Mouse (Mus musculus) thymus, postnatal 4 days (tissue): ENCODE results near the gene Trim30b.
A peak's percentile ranks its signal among the peaks of the same experiment; 100 is the strongest.
"Not testable (repeated sequence)": the region's sequence is repeated elsewhere in the genome, so short reads cannot be mapped to it uniquely, and the experiment has no call there.

Experiments
- DNase-seq: peaks from one replicate; pipeline ENCODE4 v3.0.0; 2021

Gene Trim30b

DNA sequence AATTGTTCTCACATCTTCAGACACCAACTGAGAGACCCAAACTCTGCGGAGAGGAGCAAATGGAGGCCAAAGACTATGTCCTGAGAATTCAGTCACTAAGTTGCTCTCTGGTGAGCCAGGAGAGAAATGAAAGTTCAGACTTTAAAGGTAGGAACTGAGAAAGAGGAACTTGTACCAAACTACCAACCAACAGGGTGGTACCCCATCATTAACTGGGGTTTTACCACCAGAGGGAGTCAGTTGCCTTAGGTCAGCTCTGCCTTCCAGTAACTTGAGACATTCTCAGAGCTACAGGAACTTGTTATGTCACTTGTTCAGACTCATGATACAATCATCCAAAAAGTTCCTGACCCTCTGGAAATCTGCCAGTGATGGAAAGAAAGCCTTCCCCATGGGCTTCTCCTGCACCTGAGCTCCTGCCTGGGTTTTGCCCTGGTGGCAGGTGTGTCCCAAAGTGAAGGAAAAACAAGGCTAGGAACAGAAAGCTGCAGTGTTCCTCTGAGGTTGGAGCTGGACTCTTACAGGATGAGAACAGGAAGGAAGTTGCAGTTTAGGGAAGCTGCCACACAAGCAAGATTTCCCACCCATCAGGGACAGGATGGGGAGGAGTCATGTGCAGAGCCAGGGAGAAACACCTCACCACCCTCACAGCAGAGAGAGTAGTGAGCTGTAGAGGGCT lies at the start of gene Trim30b:
Gene Trim30b (minus strand): TSS at position 149 of the 679 bp plus-strand sequence.
- peak; percentile 10 for DNase-seq

DNA sequence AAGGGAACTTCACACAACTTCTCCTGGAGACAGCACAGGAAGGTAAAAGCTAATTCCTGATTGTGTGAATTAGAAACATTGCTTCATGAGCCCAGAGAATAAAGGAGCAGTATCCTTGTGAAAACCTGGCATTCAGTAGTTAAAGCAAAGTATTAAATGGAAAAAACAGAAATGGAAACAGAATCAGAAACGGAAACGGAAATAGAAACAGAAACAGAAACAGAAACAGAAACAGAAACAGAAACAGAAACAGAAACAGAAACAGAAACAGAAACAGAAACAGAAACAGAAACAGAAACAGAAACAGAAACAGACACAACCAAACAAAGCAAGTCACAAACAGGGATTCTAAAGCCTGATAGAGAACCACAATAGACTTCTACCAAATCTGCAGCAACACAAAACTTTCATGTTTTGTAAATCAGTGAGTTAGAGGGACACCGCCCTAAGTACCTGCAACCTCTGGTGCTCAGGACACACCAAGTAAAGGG lies 34.8 kb upstream of the Trim30b start:
- no peak for DNase-seq

DNA sequence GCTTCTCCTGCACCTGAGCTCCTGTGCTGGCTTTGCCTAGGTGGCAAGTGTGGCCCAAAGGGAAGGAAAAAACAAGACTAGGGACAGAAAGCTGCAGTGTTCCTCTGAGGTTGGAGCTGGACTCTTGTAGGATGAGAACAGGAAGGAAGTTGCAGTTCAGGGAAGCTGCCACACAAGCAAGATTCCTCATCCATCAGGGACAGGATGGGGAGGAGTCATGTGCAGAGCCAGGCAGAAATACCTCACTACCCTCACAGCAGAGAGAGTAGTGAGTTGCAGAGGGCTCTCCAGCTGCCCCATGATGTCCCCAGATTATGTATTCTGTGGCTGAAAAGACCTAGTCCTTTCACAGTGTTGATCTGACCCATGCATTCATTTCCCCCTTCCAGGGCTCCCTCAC lies 31.5 kb upstream of the Trim30b start:
- no peak for DNase-seq

DNA sequence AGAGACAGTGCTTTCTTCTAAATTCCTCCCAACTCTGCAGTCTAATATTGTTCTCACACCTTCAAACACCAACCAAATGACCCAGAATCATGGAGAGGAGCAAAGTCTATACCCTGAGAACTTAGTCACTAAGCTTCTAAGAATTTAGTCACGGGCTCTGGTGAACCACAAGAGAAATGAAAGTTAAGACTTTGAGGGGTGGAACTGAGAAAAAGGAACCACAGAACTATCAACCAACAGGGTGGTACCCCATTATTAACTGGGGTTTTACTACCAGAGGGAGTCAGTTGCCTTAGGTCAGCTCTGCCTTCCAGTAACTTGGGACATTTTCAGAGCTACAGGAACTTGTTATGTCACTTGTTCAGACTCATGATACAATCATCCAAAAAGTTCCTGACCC lies 31.0 kb upstream of the Trim30b start, which contains the start of gene Trim30c:
Gene Trim30c (minus strand): TSS at position 140 of the 400 bp plus-strand sequence.
- no peak for DNase-seq

DNA sequence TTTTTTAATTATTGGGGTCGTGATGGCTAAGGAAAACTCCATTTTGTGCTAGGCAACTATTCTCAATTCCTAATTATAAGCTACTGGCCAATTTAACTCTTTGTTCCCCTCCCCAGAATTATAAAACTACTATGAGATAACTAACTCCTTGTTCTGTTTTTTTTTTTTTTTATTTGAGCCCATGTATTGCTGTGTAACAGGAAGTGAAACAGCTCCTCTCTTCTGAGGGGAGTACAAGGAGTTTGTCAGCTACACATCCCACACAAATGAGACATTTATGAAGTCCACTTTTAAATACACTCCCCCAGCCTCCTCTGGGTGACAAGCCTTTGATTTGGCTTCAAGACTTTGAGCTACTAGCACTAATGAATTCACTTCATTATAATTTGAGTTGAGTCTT lies 28.8 kb upstream of the Trim30b start:
- DNase-seq: no peak

DNA sequence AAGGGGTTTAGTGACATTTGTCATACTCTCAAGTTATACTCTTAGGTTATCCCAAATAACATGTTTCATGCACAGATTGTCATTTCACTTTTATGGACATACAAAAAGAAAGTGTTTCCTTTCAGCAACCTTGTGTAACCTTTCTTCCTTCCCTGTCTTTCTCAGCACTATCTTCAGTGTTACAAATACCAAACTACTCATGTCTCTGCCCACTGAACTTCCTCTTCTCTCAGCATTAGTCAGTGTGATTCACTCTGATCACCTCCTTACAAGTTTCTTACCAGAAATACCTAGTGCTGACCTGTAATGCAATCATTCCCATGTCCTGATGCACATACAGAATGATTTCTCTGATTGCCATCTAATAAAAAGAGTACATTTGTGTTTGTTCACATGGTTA lies 3.3 kb downstream of the Trim30b start:
- no peak for DNase-seq

DNA sequence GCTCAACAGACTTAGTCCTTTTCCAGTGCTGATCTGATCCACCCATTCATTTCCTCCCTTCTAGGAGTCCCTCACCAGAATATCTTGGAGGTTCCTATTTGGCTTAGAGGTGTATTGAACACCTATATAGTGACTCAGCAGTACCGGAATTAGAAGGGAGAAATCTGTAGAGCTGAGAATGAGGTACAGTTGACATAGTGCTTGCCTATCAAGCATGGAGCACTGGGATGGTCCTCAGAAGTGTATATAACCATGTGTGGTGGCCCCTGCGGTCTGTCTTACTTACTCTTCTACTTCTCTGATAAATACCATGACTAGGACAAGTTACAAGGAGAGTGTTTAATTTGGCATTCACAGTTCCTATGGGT lies 16.1 kb downstream of the Trim30b start:
- DNase-seq: peak; percentile 10

DNA sequence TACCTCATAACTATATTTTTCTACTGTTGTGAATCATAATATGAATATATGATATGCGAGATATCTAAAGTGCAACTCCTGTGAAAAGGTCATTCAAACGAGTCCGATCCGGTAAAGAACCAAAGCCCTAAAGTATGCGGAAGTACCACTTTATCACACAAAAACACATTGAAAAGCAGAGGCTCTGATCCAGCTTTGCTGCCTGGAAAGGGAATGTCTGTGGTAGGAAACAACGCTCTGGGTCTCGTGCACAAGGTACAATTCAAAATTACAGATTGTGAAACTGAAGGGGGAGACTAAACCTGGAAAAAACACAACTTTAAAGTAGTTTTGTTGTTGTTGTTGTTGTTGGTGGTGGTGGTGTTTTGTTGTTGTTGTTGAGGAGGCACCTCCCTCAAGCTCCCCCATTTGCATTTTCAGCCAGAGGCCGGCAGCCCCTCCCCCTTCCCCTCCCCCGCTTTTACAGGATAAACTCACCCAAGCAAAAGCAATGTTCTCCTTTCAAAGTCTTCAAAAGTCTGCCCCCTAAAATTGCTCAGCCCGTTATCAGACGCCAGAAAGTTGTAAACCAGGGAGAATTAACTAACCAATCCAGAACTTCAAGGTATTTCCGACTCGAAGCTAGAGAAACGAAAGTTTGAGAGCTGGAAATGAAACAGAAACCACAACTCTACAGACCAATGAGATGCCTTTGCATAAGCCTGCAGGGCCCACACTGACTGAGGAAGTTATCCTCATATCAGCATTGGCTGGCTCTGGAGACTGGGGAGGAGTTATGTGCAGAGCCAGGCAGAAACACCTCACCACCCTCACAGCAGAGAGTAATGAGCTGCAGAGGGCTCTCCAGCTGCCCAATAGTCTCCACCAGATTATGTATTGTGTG lies 16.7 kb downstream of the Trim30b start, which contains the start of gene Trim12c:
Gene Trim12c (minus strand): TSS at position 646 of the 883 bp plus-strand sequence.
- peak; percentile 70 for DNase-seq

DNA sequence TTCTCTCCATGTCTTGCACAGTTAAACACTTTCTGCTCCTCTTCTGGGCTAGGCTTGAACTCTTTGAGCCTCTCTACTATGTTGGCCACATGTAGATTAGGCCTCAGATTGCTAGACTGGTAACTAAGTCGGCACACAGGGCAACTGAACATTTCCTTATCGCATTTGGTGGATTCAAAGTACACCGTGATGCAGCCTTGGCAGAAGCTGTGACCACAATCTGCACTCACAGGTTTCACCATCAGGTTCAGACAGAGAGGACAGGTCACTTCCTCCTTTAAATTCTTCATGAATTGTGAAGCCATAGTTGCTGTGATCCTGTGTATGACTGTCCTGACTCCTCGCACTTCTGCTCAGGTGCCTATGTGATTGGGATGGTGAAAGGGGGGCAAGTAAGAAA lies 21.6 kb downstream of the Trim30b start:
- not testable (repeated sequence) for DNase-seq

DNA sequence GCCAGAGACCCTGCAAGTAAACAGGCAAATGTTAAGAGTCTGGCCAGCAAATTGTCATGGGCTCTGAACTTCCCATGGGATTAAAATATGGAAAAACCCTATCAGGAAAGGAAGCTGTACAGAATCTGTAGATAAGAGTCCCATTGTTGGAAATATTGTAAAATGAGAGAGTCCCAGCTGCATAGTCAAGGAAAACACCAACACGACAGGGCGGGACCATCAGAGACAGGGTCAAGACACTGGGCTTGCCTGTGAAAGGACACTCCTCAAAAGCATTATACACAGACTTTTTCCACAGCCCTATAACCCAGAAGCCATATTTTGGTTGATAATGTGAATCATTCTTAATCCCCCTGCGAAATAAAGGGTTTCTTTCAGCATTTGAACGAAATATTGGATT lies 28.9 kb downstream of the Trim30b start:
- not testable (repeated sequence) for DNase-seq

DNA sequence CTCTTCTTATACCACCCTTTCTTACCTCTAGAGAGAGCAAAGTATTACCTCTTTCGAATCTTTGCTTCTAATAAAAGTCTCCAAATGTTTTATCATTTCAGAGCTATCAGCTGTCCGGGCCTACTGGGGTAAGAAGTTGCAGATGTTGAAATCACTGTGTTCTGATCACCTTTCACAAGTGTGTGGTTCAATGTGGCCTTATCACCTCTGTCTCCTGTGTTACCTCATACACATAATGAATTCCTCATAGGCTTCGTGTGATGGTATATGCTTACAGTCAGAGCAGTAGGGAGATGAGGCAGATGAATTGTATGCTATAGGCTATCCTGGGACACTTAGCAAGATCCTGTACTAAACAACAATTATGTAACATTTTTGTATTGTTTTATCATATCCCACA lies 34.1 kb downstream of the Trim30b start:
- not testable (repeated sequence) for DNase-seq

DNA sequence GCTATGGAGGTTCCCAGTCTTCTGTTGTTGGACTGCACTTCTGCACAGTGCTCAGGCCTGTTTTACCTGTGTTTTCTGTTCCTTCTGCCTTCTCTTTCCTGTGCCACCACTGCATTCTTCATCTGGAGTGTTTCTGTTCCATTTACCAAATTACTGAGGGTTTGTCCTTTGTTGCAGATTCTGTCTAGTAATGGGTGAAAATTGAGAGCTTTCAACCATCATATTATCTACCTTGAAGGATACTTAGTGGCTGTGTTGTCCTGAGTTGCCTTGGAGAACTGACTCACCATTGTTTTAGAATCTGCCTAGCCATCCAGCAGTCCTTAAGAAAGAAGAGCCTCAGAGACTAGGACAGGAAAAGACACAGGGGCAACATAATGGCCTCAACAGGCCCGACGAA lies 40.5 kb downstream of the Trim30b start, which contains the start of gene Trim34b:
Gene Trim34b (plus strand): TSS at position 301 of the 400 bp plus-strand sequence.
- DNase-seq: not testable (repeated sequence)

DNA sequence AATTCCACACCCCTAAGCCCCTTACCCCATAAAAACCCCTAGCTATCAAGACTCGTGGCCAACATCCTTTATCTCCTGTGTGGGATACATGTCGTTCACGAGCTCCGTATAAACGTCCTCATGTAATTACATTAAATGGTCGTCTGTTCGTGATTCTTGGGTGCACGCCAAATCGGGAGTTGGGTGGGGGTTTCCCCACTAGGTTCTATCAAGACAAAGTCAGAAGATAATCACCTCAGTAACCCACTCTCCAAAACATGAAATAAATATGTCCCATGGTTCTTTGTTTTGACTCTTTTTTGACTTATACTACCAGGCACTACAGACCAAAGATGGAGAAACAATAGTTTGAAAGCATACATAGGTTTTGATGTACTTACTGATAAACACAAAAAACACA lies 47.7 kb downstream of the Trim30b start:
- DNase-seq: no peak

DNA sequence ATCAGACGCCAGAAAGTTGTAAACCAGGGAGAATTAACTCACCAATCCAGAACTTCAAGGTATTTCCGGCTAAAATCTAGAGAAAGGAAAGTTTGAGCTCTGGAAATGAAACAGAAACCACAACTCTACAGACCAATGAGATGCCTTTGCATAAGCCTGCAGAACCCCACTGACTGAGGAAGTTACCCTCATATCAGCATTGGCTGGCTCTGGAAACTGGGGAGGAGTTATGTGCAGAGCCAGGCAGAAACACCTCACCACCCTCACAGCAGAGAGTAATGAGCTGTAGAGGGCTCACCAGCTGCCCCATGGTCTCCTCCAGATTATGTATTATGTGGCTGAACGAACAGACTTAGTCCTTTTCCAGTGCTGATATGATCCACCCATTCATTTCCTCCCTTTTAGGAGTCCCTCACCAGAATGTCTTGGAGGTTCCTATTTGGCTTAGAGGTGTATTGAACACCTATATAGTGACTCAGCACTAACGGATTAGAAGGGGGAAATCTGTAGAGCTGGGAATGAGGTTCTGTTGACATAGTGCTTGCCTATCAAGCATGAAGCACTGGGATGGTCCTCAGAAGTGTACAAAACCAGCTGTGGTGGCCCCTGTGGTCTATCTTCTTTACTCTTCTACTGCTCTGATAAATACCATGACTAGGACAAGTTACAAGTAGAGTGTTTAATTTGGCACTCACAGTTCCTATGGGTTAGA lies 54.2 kb downstream of the Trim30b start, which contains the start of gene Trim12a:
Gene Trim12a (minus strand): TSS at position 98 of the 712 bp plus-strand sequence.
- not testable (repeated sequence) for DNase-seq

DNA sequence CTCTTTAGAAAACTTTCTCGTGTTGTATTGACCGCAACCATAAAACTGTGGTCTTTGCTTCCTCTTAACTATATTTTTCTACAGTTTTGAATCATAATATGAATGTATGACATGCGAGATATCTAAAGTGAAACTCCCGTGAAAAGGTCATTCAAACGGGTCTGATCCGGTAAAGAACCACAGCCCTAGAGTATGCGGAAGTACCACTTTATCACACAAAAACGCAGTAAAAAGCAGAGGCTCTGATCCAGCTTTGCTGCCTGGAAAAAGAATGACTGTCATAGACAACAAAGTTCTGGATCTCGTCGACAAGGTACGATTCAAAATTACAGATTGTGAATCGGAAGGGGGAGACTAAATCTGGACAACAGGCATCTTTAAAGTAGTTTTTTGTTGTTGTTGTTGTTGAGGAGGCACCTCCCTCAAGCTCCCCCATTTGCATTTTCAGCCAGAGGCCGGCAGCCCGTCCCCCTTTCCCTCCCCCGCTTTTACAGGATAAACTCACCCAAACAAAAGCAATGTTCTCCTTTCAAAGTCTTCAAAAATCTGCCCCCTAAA lies 54.8 kb downstream of the Trim30b start:
- DNase-seq: peak; percentile 25
